Comparison of ENCODE assay signal across 8 mouse cellular contexts in genomic region chr5:122048686-122049663, GRCm38 (mm10). TPM values are rescaled to one million over a fixed set of nuclear protein-coding genes. Genes with fewer than 3 reads are reported as not detected.
DNase-seq lines count a peak whose midpoint lies in the region; ATAC-seq and TF ChIP-seq lines count a peak whose summit lies in the region.

No protein-coding gene starts in this region.

- H3K9me3 ChIP-seq in heart, embryonic 15.5 days (replicated peaks): no peaks in the 10 kb centered on the region
- no peaks in the 10 kb centered on the region for H3K9me3 ChIP-seq in embryonic facial prominence, embryonic 15.5 days (replicated peaks)
- H3K9me3 ChIP-seq in limb, embryonic 14.5 days (ENCODE audit: control insufficient read depth, low read length): no peaks in the 10 kb centered on the region
- H3K9me3 ChIP-seq in stomach, embryonic 14.5 days (ENCODE audit: control insufficient read depth, low read depth, low read length): no peaks in the 10 kb centered on the region

- H3K27ac ChIP-seq in heart, embryonic 15.5 days: no peak overlapping the region
- H3K27ac ChIP-seq in embryonic facial prominence, embryonic 15.5 days (replicated peaks): no peak overlapping the region
- no peak overlapping the region for H3K27ac ChIP-seq in limb, embryonic 14.5 days (replicated peaks; ENCODE audit: low read depth, low read length)
- H3K27ac ChIP-seq in stomach, embryonic 14.5 days (ENCODE audit: low read length): no peak overlapping the region

- H3K4me1 ChIP-seq in heart, embryonic 15.5 days (replicated peaks): peaks cover 37% of the 10 kb centered on the region
- H3K4me1 ChIP-seq in embryonic facial prominence, embryonic 15.5 days: peaks cover 42% of the 10 kb centered on the region
- peaks cover 18% of the 10 kb centered on the region for H3K4me1 ChIP-seq in limb, embryonic 14.5 days (ENCODE audit: control insufficient read depth, insufficient read depth, low read length)
- peaks cover 16% of the 10 kb centered on the region; the same call in 1 of the 2 replicates for H3K4me1 ChIP-seq in stomach, embryonic 14.5 days (ENCODE audit: control insufficient read depth, insufficient read depth, low read length)

- H3K36me3 ChIP-seq in heart, embryonic 15.5 days: no peaks in the 10 kb centered on the region
- H3K36me3 ChIP-seq in embryonic facial prominence, embryonic 15.5 days: no peaks in the 10 kb centered on the region
- no peaks in the 10 kb centered on the region for H3K36me3 ChIP-seq in limb, embryonic 14.5 days (ENCODE audit: control insufficient read depth, insufficient read depth, low read length)
- H3K36me3 ChIP-seq in stomach, embryonic 14.5 days (ENCODE audit: control insufficient read depth, insufficient read depth, low read length): no peaks in the 10 kb centered on the region

- H3K4me2 ChIP-seq in heart, embryonic 15.5 days: peak overlapping the region; percentile 94
- H3K4me2 ChIP-seq in embryonic facial prominence, embryonic 15.5 days (replicated peaks): peak overlapping the region; percentile 79
- peak overlapping the region; percentile 79 for H3K4me2 ChIP-seq in limb, embryonic 14.5 days (replicated peaks; ENCODE audit: low read depth, low read length, severe bottlenecking)
- peak overlapping the region; percentile 66 for H3K4me2 ChIP-seq in stomach, embryonic 14.5 days (replicated peaks; ENCODE audit: low read depth, low read length)

- peak overlapping the region; percentile 70 for H3K9ac ChIP-seq in heart, embryonic 15.5 days
- H3K9ac ChIP-seq in embryonic facial prominence, embryonic 15.5 days: no peak overlapping the region
- peak overlapping the region; percentile 75; the same call in 1 of the 2 replicates for H3K9ac ChIP-seq in limb, embryonic 14.5 days (ENCODE audit: low read depth, low read length, severe bottlenecking)
- H3K9ac ChIP-seq in stomach, embryonic 14.5 days (replicated peaks; ENCODE audit: low read depth, low read length): peak overlapping the region; percentile 68; the same call in 1 of the 2 replicates

- ATAC-seq in heart, embryonic 15.5 days (replicated peaks; ENCODE audit: insufficient number of reproducible peaks, insufficient read depth, low FRiP score, low read depth): no peak
- no peak for ATAC-seq in embryonic facial prominence, embryonic 15.5 days (ENCODE audit: insufficient number of reproducible peaks, low FRiP score, low TSS enrichment, low read depth)
- ATAC-seq in limb, embryonic 14.5 days (ENCODE audit: low FRiP score, low read depth): no peak
- no peak for ATAC-seq in stomach, embryonic 14.5 days (ENCODE audit: insufficient number of reproducible peaks, insufficient read depth, low FRiP score, low read depth)
- no peak for ATAC-seq in granulocyte monocyte progenitor cell, adult 5-6 weeks (replicated peaks; ENCODE audit: poor library complexity, severe bottlenecking)

- no peak for DNase-seq in heart, adult 8-10 months (ENCODE audit: low spot score)
- peak; percentile 61 for DNase-seq in R1 (ENCODE audit: low read depth, low spot score)
- no peak for DNase-seq in limb, embryonic 14.5 days (ENCODE audit: low spot score)
- DNase-seq in ovary, adult 18-20 months (ENCODE audit: low spot score): no peak

- peak overlapping the region; percentile 85 for H3K4me3 ChIP-seq in heart, embryonic 15.5 days
- peak overlapping the region; percentile 77 for H3K4me3 ChIP-seq in embryonic facial prominence, embryonic 15.5 days (replicated peaks)
- H3K4me3 ChIP-seq in limb, embryonic 14.5 days (replicated peaks; ENCODE audit: low read length): peak overlapping the region; percentile 76
- peak overlapping the region; percentile 69 for H3K4me3 ChIP-seq in stomach, embryonic 14.5 days (ENCODE audit: low read depth, low read length)

- peaks cover 50% of the 10 kb centered on the region for H3K27me3 ChIP-seq in heart, embryonic 15.5 days
- peaks cover 55% of the 10 kb centered on the region for H3K27me3 ChIP-seq in embryonic facial prominence, embryonic 15.5 days
- peaks cover 40% of the 10 kb centered on the region for H3K27me3 ChIP-seq in limb, embryonic 14.5 days (ENCODE audit: control insufficient read depth, insufficient read depth, low read length)
- H3K27me3 ChIP-seq in stomach, embryonic 14.5 days (ENCODE audit: control insufficient read depth, insufficient read depth, low read length): peaks cover 9% of the 10 kb centered on the region; the same call in 1 of the 2 replicates

- no peak for TF ChIP-seq POLR2A in limb, embryonic 14.5 days (IDR thresholded peaks at IDR 0.05; ENCODE audit: borderline replicate concordance, extremely low read depth, insufficient read depth, insufficient read length)

- under 1% methylated on average over 51 of the region's 52 CpGs for WGBS in heart, embryonic 15.5 days
- under 1% methylated on average over 51 of the region's 52 CpGs for WGBS in embryonic facial prominence, embryonic 15.5 days
- WGBS in limb, embryonic 14.5 days: under 1% methylated on average over 52 of the region's 52 CpGs
- WGBS in stomach, embryonic 14.5 days: 2% methylated on average over 51 of the region's 52 CpGs

RNA-seq across cellular contexts. Expression of gene Cux2, which starts 0.9 kb away (rescaled TPM):
- 3.9 and 4.1 TPM in 2 replicates for polyA plus RNA-seq in heart, embryonic 15.5 days (2015; fragmentation: Nextera tagmentation; extraction: Ambion mirVana)
- 10 to 100 TPM; 16.1 to 21.3 (median 20.0) TPM for total RNA-seq in heart, adult 8-10 months (2022)
- 1.6 and 4.1 TPM in 2 replicates for polyA plus RNA-seq in embryonic facial prominence, embryonic 15.5 days (2015; fragmentation: Nextera tagmentation; extraction: Ambion mirVana)
- 6.1 and 8.2 TPM in 2 replicates for polyA plus RNA-seq in limb, embryonic 14.5 days (2012; rRNA removed)
- 3.0 and 3.2 TPM in 2 replicates for polyA plus RNA-seq in limb, embryonic 14.5 days (2014; fragmentation: Nextera tagmentation; extraction: Ambion mirVana)
- 9.0 and 9.6 TPM in 2 replicates for polyA plus RNA-seq in stomach, embryonic 14.5 days (2014; fragmentation: Nextera tagmentation; extraction: Ambion mirVana)
- total RNA-seq in granulocyte monocyte progenitor cell, adult 5-6 weeks (2014; fragmentation: Nextera tagmentation): 3.3 TPM in 1 of 2 replicates, not detected in the other
- total RNA-seq in granulocyte monocyte progenitor cell, adult 5-6 weeks (2017): 1.9 TPM in 1 of 2 replicates, not detected in the other

RNA-seq across cellular contexts. Expression of gene Myl2, which starts 51.8 kb away (rescaled TPM):
- 7,334 and 9,932 TPM in 2 replicates for polyA plus RNA-seq in heart, embryonic 15.5 days (2015; fragmentation: Nextera tagmentation; extraction: Ambion mirVana)
- over 10,000 TPM; 21,987 to 25,864 (median 23,706) TPM for total RNA-seq in heart, adult 8-10 months (2022)
- 3.6 and 4.6 TPM in 2 replicates for polyA plus RNA-seq in embryonic facial prominence, embryonic 15.5 days (2015; fragmentation: Nextera tagmentation; extraction: Ambion mirVana)
- 9.9 and 17.1 TPM in 2 replicates for polyA plus RNA-seq in limb, embryonic 14.5 days (2012; rRNA removed)
- polyA plus RNA-seq in limb, embryonic 14.5 days (2014; fragmentation: Nextera tagmentation; extraction: Ambion mirVana): 5.3 and 11.2 TPM in 2 replicates
- polyA plus RNA-seq in stomach, embryonic 14.5 days (2014; fragmentation: Nextera tagmentation; extraction: Ambion mirVana): 1.7 and 2.3 TPM in 2 replicates
- total RNA-seq in granulocyte monocyte progenitor cell, adult 5-6 weeks (2014; fragmentation: Nextera tagmentation): not detected in 2 replicates
- not detected in 2 replicates for total RNA-seq in granulocyte monocyte progenitor cell, adult 5-6 weeks (2017)

Comparison
In these comparisons a context has a peak if more than half of its experiments do, and no peak if none do; other contexts are left out.
1. RNA of gene Myl2, which starts 51.8 kb away (polyA plus RNA-seq): 7,334 to 9,932 TPM in heart, embryonic 15.5 days; 5.3 to 17.1 TPM in limb, embryonic 14.5 days, 3.6 to 4.6 TPM in embryonic facial prominence, embryonic 15.5 days and 1.7 to 2.3 TPM in stomach, embryonic 14.5 days; every median in the first group is over 100 times any median in the second.
2. Peak in every context shown above with its lines, with median percentiles within 50 percentile points of each other: H3K4me2 ChIP-seq and H3K4me3 ChIP-seq.